Mouse (Mus musculus) intestine, embryonic 14.5 days (tissue): ENCODE measurements around the gene Mtfmt. TPM values are rescaled to one million over a fixed set of nuclear protein-coding genes. Genes with fewer than 3 reads are reported as not detected.

ENCODE experiments used
- ATAC-seq: fragments of 200-750 bp; cut with Nextera tagmentation; replicated peaks from 2 replicates; pipeline ENCODE4 v1.8.0; 2017; ENCODE audit warnings: low read depth, moderate number of reproducible peaks, moderate TSS enrichment, moderate library complexity; ENCODE audit not compliant: low FRiP score, low TSS enrichment
- DNase-seq: peaks from one replicate; pipeline ENCODE4 v3.0.0-alpha.2; 2018; ENCODE audit warnings: low spot score
- H3K27ac ChIP-seq: fragments of 300-500 bp; sonication (generic); 2 replicates; pipeline ENCODE4 v1.5.1; 2014; ENCODE audit warnings: low read depth, mild to moderate bottlenecking, control low read depth
- H3K27me3 ChIP-seq: fragments of 300-500 bp; sonication (generic); replicated peaks from 2 replicates; pipeline ENCODE4 v1.6.1; 2014; ENCODE audit warnings: low read length, control low read depth; ENCODE audit not compliant: control insufficient read depth, insufficient read depth
- H3K36me3 ChIP-seq: fragments of 300-500 bp; sonication (generic); 2 replicates; pipeline ENCODE4 v1.6.1; 2014; ENCODE audit warnings: low read length, control low read depth; ENCODE audit not compliant: control insufficient read depth, insufficient read depth
- H3K4me1 ChIP-seq: fragments of 300-500 bp; sonication (generic); replicated peaks from 2 replicates; pipeline ENCODE4 v1.6.1; 2014; ENCODE audit warnings: low read length, control low read depth, mixed read lengths; ENCODE audit not compliant: control insufficient read depth, insufficient read depth
- H3K4me2 ChIP-seq: fragments of 300-500 bp; sonication (generic); 2 replicates; pipeline ENCODE4 v1.6.1; 2014; ENCODE audit warnings: low read length
- H3K4me3 ChIP-seq: fragments of 300-500 bp; sonication (generic); 2 replicates; pipeline ENCODE4 v1.5.1; 2014; ENCODE audit warnings: low read depth, low read length, control low read depth, mixed read lengths
- H3K9ac ChIP-seq: fragments of 300-500 bp; sonication (generic); 2 replicates; pipeline ENCODE4 v1.6.1; 2014; ENCODE audit warnings: mild to moderate bottlenecking, low read length
- H3K9me3 ChIP-seq: fragments of 300-500 bp; sonication (generic); 2 replicates; pipeline ENCODE4 v1.6.1; 2016; ENCODE audit warnings: low read length, control low read depth; ENCODE audit not compliant: control insufficient read depth
- WGBS: fragments of 180-500 bp; shearing (Covaris S2); extraction: QIAGEN DNeasy Blood & Tissue Kit; methylation state at CpG from one replicate; pipeline ENCODE4 v1.1.7; 2014; 5-methylcytosine and 5-hydroxymethylcytosine counted together
- polyA plus RNA-seq: library from polyadenylated mRNA; unstranded; fragments of >200 nt; fragmentation: Nextera tagmentation; extraction: Ambion mirVana; gene quantifications from 2 replicates; pipeline ENCODE4 v1.2.1, GENCODE M21; 2014

Gene Mtfmt
- polyA plus RNA-seq, 1 experiment from 2014 or later = 19.5 TPM

- H3K9ac ChIP-seq = no peak overlapping the region
- DNase-seq = peak; percentile 60
- 62% methylated on average over 5 of the region's 5 CpGs for WGBS
Measured at GRCm38 (mm10) chr9:65434140-65434539, 1.4 kb upstream of the Mtfmt start.

GRCm38 (mm10) chr9:65435211-65435610, 371 bp upstream of the Mtfmt start:
- H3K27ac ChIP-seq = no peak overlapping the region
- 0 out of 2 replicates have a peak, but pooled peaks cover 6% of the 10 kb centered on the region for H3K36me3 ChIP-seq
- ATAC-seq = no peak; the same call in 1 of the 2 replicates
- no peak for DNase-seq
- 73% methylated on average over 4 of the region's 4 CpGs for WGBS
- H3K4me3 ChIP-seq = 0 out of 2 replicates have a peak overlapping the region, but pooled peaks have one; percentile 92
- H3K4me2 ChIP-seq = no peak overlapping the region
- no peaks in the 10 kb centered on the region; the same call in 1 of the 2 replicates for H3K27me3 ChIP-seq
- no peaks in the 10 kb centered on the region; the same call in 1 of the 2 replicates for H3K4me1 ChIP-seq
- H3K9me3 ChIP-seq = no peaks in the 10 kb centered on the region
- H3K9ac ChIP-seq = no peak overlapping the region

More at GRCm38 (mm10) chr9:65434140-65434539, 1.4 kb upstream of the Mtfmt start:
- no peaks in the 10 kb centered on the region; the same call in 1 of the 2 replicates for H3K27me3 ChIP-seq
- H3K36me3 ChIP-seq = 0 out of 2 replicates have a peak, but pooled peaks cover 4% of the 10 kb centered on the region
- H3K4me3 ChIP-seq = no peak overlapping the region
- H3K27ac ChIP-seq = no peak overlapping the region
- no peaks in the 10 kb centered on the region; the same call in 1 of the 2 replicates for H3K4me1 ChIP-seq
- H3K9me3 ChIP-seq = no peaks in the 10 kb centered on the region
- no peak for ATAC-seq
- no peak overlapping the region for H3K4me2 ChIP-seq

- ATAC-seq (no peak), DNase-seq (no peak)
- 95% methylated on average over 4 of the region's 4 CpGs for WGBS
- Histone ChIP-seq H3K27me3 (no peaks in the 10 kb centered on the region), H3K4me3 (no peak overlapping the region), H3K36me3 (peaks cover 77% of the 10 kb centered on the region), H3K9me3 (no peaks in the 10 kb centered on the region), H3K27ac (no peak overlapping the region), H3K4me1 (no peaks in the 10 kb centered on the region), H3K9ac (no peak overlapping the region), H3K4me2 (no peak overlapping the region)
Measured at GRCm38 (mm10) chr9:65444692-65445091, 9.1 kb downstream of the Mtfmt start.

GRCm38 (mm10) chr9:65447951-65448350, 12.4 kb downstream of the Mtfmt start:
- DNase-seq (no peak), ATAC-seq (no peak)
- 88% methylated on average over 6 of the region's 6 CpGs for WGBS
- Histone ChIP-seq H3K4me3 (no peak overlapping the region), H3K4me1 (no peaks in the 10 kb centered on the region), H3K9ac (no peak overlapping the region), H3K4me2 (no peak overlapping the region), H3K27ac (no peak overlapping the region), H3K9me3 (no peaks in the 10 kb centered on the region), H3K36me3 (peaks cover 79% of the 10 kb centered on the region), H3K27me3 (no peaks in the 10 kb centered on the region)

- H3K4me2 ChIP-seq = no peak overlapping the region
- ATAC-seq = no peak
- H3K27ac ChIP-seq = no peak overlapping the region
- H3K4me1 ChIP-seq = peaks cover 15% of the 10 kb centered on the region
- H3K4me3 ChIP-seq = no peak overlapping the region
- no peak overlapping the region for H3K9ac ChIP-seq
- no peaks in the 10 kb centered on the region for H3K27me3 ChIP-seq
- no peak for DNase-seq
- 78% methylated on average over 2 of the region's 2 CpGs for WGBS
- no peaks in the 10 kb centered on the region for H3K9me3 ChIP-seq
- no peaks in the 10 kb centered on the region for H3K36me3 ChIP-seq
Measured at GRCm38 (mm10) chr9:65458975-65459374, 23.4 kb downstream of the Mtfmt start.

GRCm38 (mm10) chr9:65460198-65460597, 24.6 kb downstream of the Mtfmt start:
- Histone ChIP-seq H3K4me2 (peak overlapping the region; percentile 70), H3K27ac (peak overlapping the region; percentile 79), H3K9me3 (no peaks in the 10 kb centered on the region), H3K36me3 (no peaks in the 10 kb centered on the region), H3K9ac (peak overlapping the region; percentile 79), H3K4me1 (peaks cover 15% of the 10 kb centered on the region), H3K27me3 (no peaks in the 10 kb centered on the region), H3K4me3 (peak overlapping the region; percentile 95)
- 0 out of 2 replicates have a peak, but pooled peaks have one; percentile 2 for ATAC-seq
- WGBS = 44% methylated on average over 3 of the region's 3 CpGs
- DNase-seq = peak; percentile 52

GRCm38 (mm10) chr9:65460732-65461442, 25.3 kb downstream of the Mtfmt start, which contains the start of gene Spg21:
Gene Spg21 (plus strand): TSS chr9:65460947.
- Histone ChIP-seq H3K4me2 (peak within 1 kb of the TSS; percentile 70), H3K27ac (peak within 1 kb of the TSS; percentile 79), H3K27me3 (no peaks in the 10 kb centered on the region), H3K4me1 (peaks cover 15% of the 10 kb centered on the region), H3K4me3 (peak within 1 kb of the TSS; percentile 95), H3K36me3 (no peaks in the 10 kb centered on the region; the same call in 1 of the 2 replicates), H3K9ac (peak within 1 kb of the TSS; percentile 79), H3K9me3 (no peaks in the 10 kb centered on the region)
- peak; percentile 99 for DNase-seq
- ATAC-seq = peak; percentile 98
- WGBS = under 1% methylated on average over 48 of the region's 53 CpGs

GRCm38 (mm10) chr9:65462544-65462943, 27.0 kb downstream of the Mtfmt start:
- H3K27me3 ChIP-seq = no peaks in the 10 kb centered on the region
- H3K4me2 ChIP-seq = no peak overlapping the region
- WGBS = 81% methylated on average over 5 of the region's 5 CpGs
- H3K27ac ChIP-seq = no peak overlapping the region
- no peak overlapping the region for H3K9ac ChIP-seq
- H3K4me3 ChIP-seq = no peak overlapping the region
- DNase-seq (no peak), ATAC-seq (no peak)
- no peaks in the 10 kb centered on the region for H3K9me3 ChIP-seq
- peaks cover 6% of the 10 kb centered on the region for H3K36me3 ChIP-seq
- peaks cover 15% of the 10 kb centered on the region for H3K4me1 ChIP-seq
